Mouse (Mus musculus): ENCODE results near the gene Mindy4. TPM values are rescaled to one million over a fixed set of nuclear protein-coding genes. Genes with fewer than 3 reads are reported as not detected.

Gene Mindy4
- polyA plus RNA-seq, 1 experiment, result 0.52 TPM

DNA sequence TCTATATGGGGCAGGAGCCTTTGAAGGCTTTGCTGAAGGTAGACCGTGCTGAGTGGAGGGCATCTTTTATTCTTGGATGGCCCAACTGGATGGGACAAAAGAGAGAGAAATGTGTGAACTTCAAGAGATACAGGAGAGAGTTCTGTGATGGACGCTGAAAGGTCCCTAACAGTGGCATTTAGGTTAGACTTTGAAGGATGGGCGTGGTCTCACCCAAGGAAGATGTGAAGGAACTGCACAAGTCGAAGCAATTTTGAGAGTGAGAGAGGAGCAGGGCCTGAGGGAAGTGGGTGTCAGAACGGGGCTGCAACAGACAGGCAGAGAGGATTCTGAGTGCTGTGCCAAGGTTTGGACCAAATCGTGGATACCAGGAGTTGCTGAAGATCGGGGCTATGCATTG lies 54.1 kb downstream of the Mindy4 start:
- no peak overlapping the region for H3K27ac ChIP-seq (replicated peaks; ENCODE audit: low read depth, low read length)
- H3K4me3 ChIP-seq (ENCODE audit: insufficient read depth, low read depth, low read length), result no peak overlapping the region
- no peaks in the 10 kb centered on the region; the same call in 1 of the 2 replicates for H3K4me1 ChIP-seq (ENCODE audit: control insufficient read depth, insufficient read depth, insufficient read length, low read length)

GRCm38 (mm10) chr6:55258428-55259325 lies 55.5 kb downstream of the Mindy4 start:
- H3K27ac ChIP-seq (replicated peaks; ENCODE audit: low read depth, low read length), result no peak overlapping the region

GRCm38 (mm10) chr6:55262161-55262560 lies 59.0 kb downstream of the Mindy4 start:
- Histone ChIP-seq H3K27ac (replicated peaks; ENCODE audit: low read depth, low read length) (no peak overlapping the region), H3K4me1 (ENCODE audit: control insufficient read depth, insufficient read depth, insufficient read length, low read length) (no peaks in the 10 kb centered on the region; the same call in 1 of the 2 replicates), H3K4me3 (ENCODE audit: insufficient read depth, low read depth, low read length) (no peak overlapping the region)

More at GRCm38 (mm10) chr6:55258428-55259325, 55.5 kb downstream of the Mindy4 start:
- Histone ChIP-seq H3K4me1 (ENCODE audit: control insufficient read depth, insufficient read depth, insufficient read length, low read length) (no peaks in the 10 kb centered on the region; the same call in 1 of the 2 replicates), H3K4me3 (ENCODE audit: insufficient read depth, low read depth, low read length) (no peak overlapping the region)

- no peak overlapping the region for H3K27ac ChIP-seq (replicated peaks; ENCODE audit: low read depth, low read length)
- no peaks in the 10 kb centered on the region; the same call in 1 of the 2 replicates for H3K4me1 ChIP-seq (ENCODE audit: control insufficient read depth, insufficient read depth, insufficient read length, low read length)
- H3K4me3 ChIP-seq (ENCODE audit: insufficient read depth, low read depth, low read length), result no peak overlapping the region
Observed at GRCm38 (mm10) chr6:55263490-55264046, 60.4 kb downstream of the Mindy4 start.

- no peaks in the 10 kb centered on the region; the same call in 1 of the 2 replicates for H3K4me1 ChIP-seq (ENCODE audit: control insufficient read depth, insufficient read depth, insufficient read length, low read length)
- no peak overlapping the region for H3K27ac ChIP-seq (replicated peaks; ENCODE audit: low read depth, low read length)
- no peak overlapping the region for H3K4me3 ChIP-seq (ENCODE audit: insufficient read depth, low read depth, low read length)
Observed at GRCm38 (mm10) chr6:55264741-55265366, 61.7 kb downstream of the Mindy4 start.

DNA sequence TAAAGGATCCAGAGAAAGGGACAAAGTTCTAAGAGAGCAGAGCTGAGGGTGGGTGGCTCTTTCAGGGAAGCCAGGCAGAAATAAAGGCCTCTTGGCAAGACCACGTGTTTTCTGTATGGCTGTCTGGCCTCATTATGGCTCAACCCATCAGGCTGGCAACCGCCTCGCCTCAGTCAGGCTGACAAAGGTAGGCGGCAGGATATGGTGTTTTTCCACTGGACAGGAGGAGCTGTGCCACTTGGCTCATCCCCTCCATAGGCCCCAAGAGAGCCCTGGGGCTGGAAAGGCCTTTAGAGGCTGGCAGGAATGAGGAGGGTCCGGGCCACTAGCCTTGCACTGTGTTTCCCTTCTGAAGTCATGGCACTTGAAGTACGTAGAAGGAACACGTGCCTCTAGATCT lies 69.8 kb downstream of the Mindy4 start:
- Histone ChIP-seq H3K27ac (replicated peaks; ENCODE audit: low read depth, low read length) (no peak overlapping the region), H3K4me1 (ENCODE audit: control insufficient read depth, insufficient read depth, insufficient read length, low read length) (peaks cover 10% of the 10 kb centered on the region), H3K4me3 (ENCODE audit: insufficient read depth, low read depth, low read length) (no peak overlapping the region)

DNA sequence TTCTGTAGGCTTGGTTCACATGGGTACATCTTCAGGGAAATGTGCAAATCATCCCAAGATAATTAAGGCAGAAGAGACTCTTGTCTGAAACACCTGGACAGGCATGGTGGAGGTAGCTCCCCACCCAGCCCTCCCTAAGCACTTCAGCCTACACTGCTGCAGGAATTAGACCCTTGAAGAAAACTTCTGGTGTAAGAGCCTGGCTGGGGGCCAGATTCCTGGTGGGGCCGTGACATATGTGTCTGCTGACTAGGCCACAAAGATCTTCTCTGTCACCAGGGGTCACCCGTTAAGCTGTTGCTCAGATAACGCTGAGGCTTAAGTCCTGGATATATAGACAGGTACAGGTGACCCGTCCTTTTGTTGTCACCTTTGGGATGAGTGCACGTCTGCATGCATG lies 70.3 kb downstream of the Mindy4 start:
- Histone ChIP-seq H3K4me3 (ENCODE audit: insufficient read depth, low read depth, low read length) (no peak overlapping the region), H3K4me1 (ENCODE audit: control insufficient read depth, insufficient read depth, insufficient read length, low read length) (peaks cover 10% of the 10 kb centered on the region), H3K27ac (replicated peaks; ENCODE audit: low read depth, low read length) (no peak overlapping the region)

DNA sequence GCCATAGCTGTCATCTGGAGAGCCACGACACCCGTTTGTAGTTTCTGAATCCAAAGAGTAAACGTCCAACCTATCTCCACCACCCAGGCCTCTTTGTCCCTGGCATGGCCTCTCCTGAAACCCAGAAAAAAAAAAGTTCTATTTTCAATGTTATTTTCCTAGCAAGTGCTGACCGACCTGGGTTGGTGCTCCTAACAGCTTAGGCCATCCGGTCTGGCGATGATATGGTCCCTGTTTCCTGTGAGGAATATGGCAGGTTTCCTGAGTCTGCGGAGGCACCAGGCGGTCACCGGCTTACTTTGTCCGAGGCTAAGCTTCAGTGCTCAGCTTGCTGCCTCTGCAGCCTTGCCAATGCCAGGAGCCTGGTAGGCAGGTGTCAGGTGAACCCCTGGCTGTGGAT lies 71.8 kb downstream of the Mindy4 start:
- H3K4me3 ChIP-seq (ENCODE audit: insufficient read depth, low read depth, low read length), result no peak overlapping the region
- H3K27ac ChIP-seq (replicated peaks; ENCODE audit: low read depth, low read length), result no peak overlapping the region
- peaks cover 12% of the 10 kb centered on the region for H3K4me1 ChIP-seq (ENCODE audit: control insufficient read depth, insufficient read depth, insufficient read length, low read length)

- Histone ChIP-seq H3K4me3 (ENCODE audit: insufficient read depth, low read depth, low read length) (no peak overlapping the region), H3K4me1 (ENCODE audit: control insufficient read depth, insufficient read depth, insufficient read length, low read length) (peaks cover 12% of the 10 kb centered on the region), H3K27ac (replicated peaks; ENCODE audit: low read depth, low read length) (no peak overlapping the region)
Observed at GRCm38 (mm10) chr6:55275786-55276185, 72.6 kb downstream of the Mindy4 start.

GRCm38 (mm10) chr6:55276692-55277282 lies 73.6 kb downstream of the Mindy4 start:
- H3K4me3 ChIP-seq (ENCODE audit: insufficient read depth, low read depth, low read length), result no peak overlapping the region
- peaks cover 12% of the 10 kb centered on the region for H3K4me1 ChIP-seq (ENCODE audit: control insufficient read depth, insufficient read depth, insufficient read length, low read length)
- H3K27ac ChIP-seq (replicated peaks; ENCODE audit: low read depth, low read length), result no peak overlapping the region

DNA sequence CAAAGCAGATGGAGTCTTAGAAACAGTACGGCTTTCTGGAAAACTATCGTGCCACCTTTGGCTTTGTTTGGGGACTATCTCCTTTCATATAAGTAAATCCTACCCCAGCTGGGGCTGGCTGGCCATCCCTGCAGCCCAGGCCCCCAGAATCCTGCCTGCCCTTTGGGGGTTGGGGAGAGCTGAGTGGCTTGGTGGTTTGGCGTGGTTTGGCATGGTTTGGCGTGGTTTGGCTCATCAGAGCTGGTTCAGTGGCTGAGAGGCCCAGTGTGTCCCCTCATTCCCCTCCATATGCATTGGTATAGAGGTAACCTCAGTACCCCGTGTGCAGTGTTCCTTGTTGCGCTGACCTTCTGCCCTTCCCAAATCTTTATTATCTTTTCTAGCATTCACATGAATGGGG lies 74.9 kb downstream of the Mindy4 start:
- no peak overlapping the region for H3K27ac ChIP-seq (replicated peaks; ENCODE audit: low read depth, low read length)
- H3K4me1 ChIP-seq (ENCODE audit: control insufficient read depth, insufficient read depth, insufficient read length, low read length), result peaks cover 12% of the 10 kb centered on the region
- no peak overlapping the region for H3K4me3 ChIP-seq (ENCODE audit: insufficient read depth, low read depth, low read length)

DNA sequence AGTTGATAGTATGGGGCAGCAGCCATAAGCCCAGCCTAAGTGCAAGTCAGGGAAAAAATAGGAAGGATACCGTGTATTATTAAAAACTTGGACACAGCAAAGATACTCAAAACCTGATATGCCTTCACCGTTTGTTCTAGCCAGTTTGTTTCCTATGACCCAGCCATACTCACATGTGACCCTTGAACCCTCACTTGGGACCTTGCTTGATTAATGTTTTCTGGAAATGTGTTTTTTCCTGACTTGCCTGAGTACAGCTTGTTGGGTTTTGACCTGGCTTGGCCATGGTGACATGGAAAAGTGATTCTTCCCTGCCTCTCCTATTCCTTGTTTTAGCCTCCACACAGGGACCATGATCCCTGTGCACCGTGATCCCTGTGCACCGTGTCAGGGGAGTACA lies 75.3 kb downstream of the Mindy4 start:
- H3K4me1 ChIP-seq (ENCODE audit: control insufficient read depth, insufficient read depth, insufficient read length, low read length), result peaks cover 12% of the 10 kb centered on the region
- H3K27ac ChIP-seq (replicated peaks; ENCODE audit: low read depth, low read length), result no peak overlapping the region
- H3K4me3 ChIP-seq (ENCODE audit: insufficient read depth, low read depth, low read length), result no peak overlapping the region

DNA sequence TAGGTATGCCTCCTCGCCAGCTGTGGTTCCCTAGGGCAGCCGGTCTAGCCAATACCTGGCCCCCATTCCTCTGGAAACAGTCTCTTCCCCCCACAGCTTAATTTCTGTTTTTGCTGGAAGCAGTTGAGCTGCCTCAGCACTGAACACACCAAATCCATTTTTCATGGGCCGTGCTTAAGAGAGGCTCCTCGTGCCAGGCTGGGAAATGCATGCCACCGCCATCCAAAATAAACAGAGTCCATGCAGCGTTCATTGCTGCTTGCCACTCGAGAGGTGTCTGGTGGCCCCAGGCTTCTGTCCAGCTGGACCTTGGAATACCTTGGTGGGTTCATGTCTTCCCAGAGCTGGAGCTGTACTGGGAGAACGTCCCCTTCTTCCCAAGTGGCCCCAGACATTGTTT lies 77.8 kb downstream of the Mindy4 start:
- H3K27ac ChIP-seq (replicated peaks; ENCODE audit: low read depth, low read length), result no peak overlapping the region
- peaks cover 5% of the 10 kb centered on the region; the same call in 1 of the 2 replicates for H3K4me1 ChIP-seq (ENCODE audit: control insufficient read depth, insufficient read depth, insufficient read length, low read length)
- no peak overlapping the region for H3K4me3 ChIP-seq (ENCODE audit: insufficient read depth, low read depth, low read length)

- peaks cover 5% of the 10 kb centered on the region; the same call in 1 of the 2 replicates for H3K4me1 ChIP-seq (ENCODE audit: control insufficient read depth, insufficient read depth, insufficient read length, low read length)
- H3K27ac ChIP-seq (replicated peaks; ENCODE audit: low read depth, low read length), result no peak overlapping the region
Observed at GRCm38 (mm10) chr6:55281687-55282086, 78.5 kb downstream of the Mindy4 start.

DNA sequence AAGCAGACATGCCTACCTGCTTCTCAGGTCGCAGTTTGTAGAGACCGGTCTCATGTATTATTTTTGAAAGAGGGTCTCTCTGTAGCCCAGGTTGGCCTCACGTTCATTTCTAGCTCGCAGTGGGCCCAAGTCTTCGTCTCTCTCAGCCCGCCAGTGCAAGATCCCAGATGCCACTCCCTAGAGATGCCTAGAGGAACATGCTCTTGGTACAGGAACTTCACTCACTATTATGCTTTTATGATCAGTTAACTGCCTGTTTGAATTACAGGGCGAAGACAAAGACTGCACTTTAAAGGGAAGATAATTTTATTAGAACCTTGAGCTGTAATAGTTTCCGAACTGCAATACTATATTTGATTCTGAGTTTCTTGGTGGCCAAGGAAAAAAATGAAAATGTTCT lies 79.2 kb downstream of the Mindy4 start:
- Histone ChIP-seq H3K27ac (replicated peaks; ENCODE audit: low read depth, low read length) (no peak overlapping the region), H3K4me1 (ENCODE audit: control insufficient read depth, insufficient read depth, insufficient read length, low read length) (peaks cover 5% of the 10 kb centered on the region; the same call in 1 of the 2 replicates), H3K4me3 (ENCODE audit: insufficient read depth, low read depth, low read length) (no peak overlapping the region)

More at GRCm38 (mm10) chr6:55281687-55282086, 78.5 kb downstream of the Mindy4 start:
- no peak overlapping the region for H3K4me3 ChIP-seq (ENCODE audit: insufficient read depth, low read depth, low read length)
